Comparison of ENCODE assay signal across 9 mouse cellular contexts in the genomic region with DNA sequence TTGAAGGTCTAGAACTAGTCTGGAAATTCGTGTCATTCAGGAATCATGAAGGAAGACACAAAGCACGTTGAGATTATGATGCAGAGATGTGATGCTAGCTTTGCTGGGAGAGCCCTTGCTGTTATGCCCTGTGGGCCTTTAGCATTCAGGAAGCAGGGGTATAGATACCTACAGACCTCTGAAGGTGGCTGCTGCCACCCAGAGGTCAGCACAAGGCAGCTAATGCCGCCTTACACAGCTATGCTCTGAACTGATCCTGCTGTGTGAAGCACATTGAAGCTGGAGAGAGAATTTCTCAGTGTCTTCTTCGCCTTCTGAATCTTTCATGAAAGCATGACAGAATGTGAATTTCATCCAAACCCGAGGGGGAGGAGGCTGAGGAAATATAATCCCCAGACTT. TPM values are rescaled to one million over a fixed set of nuclear protein-coding genes. Genes with fewer than 3 reads are reported as not detected.
DNase-seq lines count a peak whose midpoint lies in the region; ATAC-seq and TF ChIP-seq lines count a peak whose summit lies in the region.
"Had no signal": no experiment of that assay in that cellular context is flagged by ENCODE, and none has a peak within 500 bp of the region (broad histone marks: within the 10 kb centered on the region; RNA-seq: fewer than 3 reads in every experiment).

No protein-coding gene starts in this region.

- H3K36me3 ChIP-seq in spleen, adult 2 months (ENCODE audit: control insufficient read depth, insufficient read depth, low read length): no peaks in the 10 kb centered on the region
- H3K36me3 ChIP-seq in liver, embryonic 14.5 days (replicated peaks; ENCODE audit: control insufficient read depth, insufficient read depth, low read depth): no peaks in the 10 kb centered on the region
- H3K36me3 ChIP-seq: neural tube, embryonic 12.5 days had no signal

- H3K27ac ChIP-seq in spleen, adult 2 months (ENCODE audit: insufficient read depth, low read length): no peak overlapping the region
- H3K27ac ChIP-seq in cerebellum, adult 2 months (ENCODE audit: insufficient read depth, low read length): no peak overlapping the region
- no peak overlapping the region for H3K27ac ChIP-seq in liver, embryonic 14.5 days
- H3K27ac ChIP-seq: neural tube, embryonic 12.5 days had no signal

- 32% methylated on average over 5 of the region's 5 CpGs for WGBS in spleen, adult 2 months
- WGBS in cerebellum, adult 2 months: 12% methylated on average over 5 of the region's 5 CpGs
- 11% methylated on average over 5 of the region's 5 CpGs for WGBS in liver, embryonic 14.5 days (ENCODE audit: insufficient replicate concordance)

- ATAC-seq in liver, embryonic 14.5 days (ENCODE audit: insufficient read depth): no peak

- no peak for TF ChIP-seq POLR2A in spleen, adult 2 months (IDR thresholded peaks at IDR 0.05; ENCODE audit: low read depth, low read length)
- no peak for TF ChIP-seq POLR2A in cerebellum, adult 2 months (IDR thresholded peaks at IDR 0.05; ENCODE audit: borderline replicate concordance, insufficient read depth, low read length)

- TF ChIP-seq CTCF in spleen, adult 2 months (IDR thresholded peaks at IDR 0.05; ENCODE audit: extremely low read depth, insufficient read depth, insufficient read length, insufficient replicate concordance): peak; percentile 49; the same call in 1 of the 2 replicates
- peak; percentile 96 for TF ChIP-seq CTCF in cerebellum, adult 2 months (IDR thresholded peaks at IDR 0.05; ENCODE audit: borderline replicate concordance, insufficient read depth, low read depth, low read length)
- TF ChIP-seq CTCF in liver, embryonic 14.5 days (IDR thresholded peaks at IDR 0.05; ENCODE audit: low read depth): peak; percentile 51

- no peak overlapping the region for H3K4me2 ChIP-seq in liver, embryonic 14.5 days (ENCODE audit: low read depth)
- H3K4me2 ChIP-seq: neural tube, embryonic 12.5 days had no signal

- no peak overlapping the region for H3K9ac ChIP-seq in liver, embryonic 14.5 days (replicated peaks)
- H3K9ac ChIP-seq: neural tube, embryonic 12.5 days had no signal

- no peaks in the 10 kb centered on the region for H3K27me3 ChIP-seq in spleen, adult 2 months (ENCODE audit: control insufficient read depth, insufficient read depth, low read length)
- H3K27me3 ChIP-seq in cerebellum, adult 2 months (ENCODE audit: control insufficient read depth, insufficient read depth, low read length): no peaks in the 10 kb centered on the region
- no peaks in the 10 kb centered on the region; the same call in 1 of the 2 replicates for H3K27me3 ChIP-seq in liver, embryonic 14.5 days (ENCODE audit: control insufficient read depth, insufficient read depth, low read length)
- H3K27me3 ChIP-seq: neural tube, embryonic 12.5 days had no signal

- H3K9me3 ChIP-seq in liver, embryonic 14.5 days (ENCODE audit: control insufficient read depth, low read length): no peaks in the 10 kb centered on the region
- H3K9me3 ChIP-seq: neural tube, embryonic 12.5 days had no signal

- peaks cover 4% of the 10 kb centered on the region; the same call in 1 of the 2 replicates for H3K4me1 ChIP-seq in spleen, adult 2 months (ENCODE audit: control insufficient read depth, insufficient read depth, insufficient read length)
- peaks cover 2% of the 10 kb centered on the region; the same call in 1 of the 2 replicates for H3K4me1 ChIP-seq in cerebellum, adult 2 months (ENCODE audit: control insufficient read depth, insufficient read depth, low read length)
- H3K4me1 ChIP-seq in liver, embryonic 14.5 days (replicated peaks; ENCODE audit: control insufficient read depth in 2 of 2, insufficient read depth in 2 of 2, low read length in 1 of 2): no peaks in the 10 kb centered on the region

- no peak overlapping the region for H3K4me3 ChIP-seq in spleen, adult 2 months (ENCODE audit: extremely low read depth, insufficient read depth, insufficient read length)
- H3K4me3 ChIP-seq in cerebellum, adult 2 months (replicated peaks; ENCODE audit: insufficient read depth, low read depth, low read length): no peak overlapping the region
- H3K4me3 ChIP-seq in liver, embryonic 14.5 days (ENCODE audit: insufficient read depth in 1 of 2, low read depth in 2 of 2, low read length in 2 of 2): no peak overlapping the region
- H3K4me3 ChIP-seq: neural tube, embryonic 12.5 days had no signal

- peak; percentile 10 for DNase-seq in heart, postnatal 4 days
- DNase-seq in heart, adult 8-10 months (ENCODE audit: low spot score): no peak
- no peak for DNase-seq in spleen, adult 2 months (ENCODE audit: low read depth in 1 of 2, low spot score in 2 of 2)
- no peak for DNase-seq in spleen, postnatal 10 days (ENCODE audit: low spot score in 2 of 2)
- peak; percentile 65 to 74 for DNase-seq in cerebellum, adult 2 months
- DNase-seq in liver, embryonic 14.5 days (ENCODE audit: low read depth in 3 of 3, low spot score in 3 of 3): no peak
- no peak for DNase-seq in T-cell, adult 2 months (ENCODE audit: low spot score)
- no peak for DNase-seq in heart, adult 9 months (ENCODE audit: low spot score in 2 of 2)

- TF ChIP-seq EP300 in liver, embryonic 14.5 days (IDR thresholded peaks at IDR 0.05; ENCODE audit: low read depth): no peak

RNA-seq across cellular contexts. Expression of a gene that starts 3.7 kb away (rescaled TPM):
- total RNA-seq in heart, postnatal 4 days (2021): 10 to 100 TPM; 84.4 to 84.6 TPM
- 10 to 100 TPM; 57.6 to 65.2 (median 59.0) TPM for total RNA-seq in heart, adult 8-10 months (2022)
- 12.3 and 13.6 TPM in 2 replicates for polyA plus RNA-seq in spleen, adult 2 months (2012; rRNA removed)
- polyA plus RNA-seq in cerebellum, adult 2 months (2012; rRNA removed): 295 and 355 TPM in 2 replicates
- polyA plus RNA-seq in liver, embryonic 14.5 days (2012; rRNA removed): 2.6 and 3.1 TPM in 2 replicates
- 3.1 and 3.6 TPM in 2 replicates for polyA plus RNA-seq in liver, embryonic 14.5 days (2014; fragmentation: Nextera tagmentation; extraction: Ambion mirVana)

RNA-seq across cellular contexts. Expression of a gene that starts 38.6 kb away (rescaled TPM):
- 10 to 100 TPM; 14.8 to 15.3 TPM for total RNA-seq in heart, postnatal 4 days (2021)
- 10 to 100 TPM; 10.6 to 13.6 (median 11.7) TPM for total RNA-seq in heart, adult 8-10 months (2022)
- polyA plus RNA-seq in spleen, adult 2 months (2012; rRNA removed): 1.4 and 1.8 TPM in 2 replicates
- 0.44 and 0.64 TPM in 2 replicates for polyA plus RNA-seq in cerebellum, adult 2 months (2012; rRNA removed)
- polyA plus RNA-seq in liver, embryonic 14.5 days (2012; rRNA removed): 0.86 and 1.0 TPM in 2 replicates
- polyA plus RNA-seq in liver, embryonic 14.5 days (2014; fragmentation: Nextera tagmentation; extraction: Ambion mirVana): 1.6 and 2.0 TPM in 2 replicates

Comparison
In these comparisons a context has a peak if more than half of its experiments do, and no peak if none do; other contexts are left out.
1. DNase-seq: peak in heart, postnatal 4 days (single experiment) and cerebellum, adult 2 months (2 of 2); none in heart, adult 8-10 months (single experiment), spleen, adult 2 months (0 of 2), spleen, postnatal 10 days (0 of 2), liver, embryonic 14.5 days (0 of 3), T-cell, adult 2 months (single experiment) and heart, adult 9 months (0 of 2).
2. RNA of a gene that starts 3.7 kb away (polyA plus RNA-seq): 295 to 355 TPM in cerebellum, adult 2 months; 12.3 to 13.6 TPM in spleen, adult 2 months and 2.6 to 3.6 TPM in liver, embryonic 14.5 days; every median in the first group is over 10 times any median in the second.
3. Peak in every context shown above with its lines, with median percentiles within 50 percentile points of each other: CTCF ChIP-seq.